Mouse (Mus musculus): ENCODE results near the gene Hsd3b1.
A peak's percentile ranks its signal among the peaks of the same experiment; 100 is the strongest.
"Not testable (repeated sequence)": the region's sequence is repeated elsewhere in the genome, so short reads cannot be mapped to it uniquely, and the experiment has no call there.

Hsd3b1 gene

GRCm38 (mm10) chr3:98859576-98859975, at the start of gene Hsd3b1:
Hsd3b1 (minus strand) TSS chr3:98859794.
- DNase-seq (ENCODE audit: low spot score): no peak

GRCm38 (mm10) chr3:98897606-98898005, 38.0 kb upstream of the Hsd3b1 start:
- no peak for DNase-seq (ENCODE audit: low spot score)

GRCm38 (mm10) chr3:98895071-98895601, 35.5 kb upstream of the Hsd3b1 start:
- no peak for DNase-seq (ENCODE audit: low spot score)

GRCm38 (mm10) chr3:98893057-98893772, 33.6 kb upstream of the Hsd3b1 start, which contains the start of gene Hao2:
Hao2 (minus strand) TSS chr3:98893239.
- DNase-seq (ENCODE audit: low spot score): no peak

GRCm38 (mm10) chr3:98890430-98890829, 30.8 kb upstream of the Hsd3b1 start:
- peak; percentile 16 for DNase-seq (ENCODE audit: low spot score)

GRCm38 (mm10) chr3:98888206-98888605, 28.6 kb upstream of the Hsd3b1 start:
- DNase-seq (ENCODE audit: low spot score): peak; percentile 18

GRCm38 (mm10) chr3:98880831-98881230, 21.2 kb upstream of the Hsd3b1 start:
- no peak for DNase-seq (ENCODE audit: low spot score)

GRCm38 (mm10) chr3:98880216-98880615, 20.6 kb upstream of the Hsd3b1 start:
- DNase-seq (ENCODE audit: low spot score): no peak

- no peak for DNase-seq (ENCODE audit: low spot score)
Measured at GRCm38 (mm10) chr3:98868219-98868618, 8.6 kb upstream of the Hsd3b1 start.

GRCm38 (mm10) chr3:98862800-98863199, 3.2 kb upstream of the Hsd3b1 start:
- no peak for DNase-seq (ENCODE audit: low spot score)

GRCm38 (mm10) chr3:98858051-98858450, 1.5 kb downstream of the Hsd3b1 start:
- no peak for DNase-seq (ENCODE audit: low spot score)

- DNase-seq (ENCODE audit: low spot score): no peak
Measured at GRCm38 (mm10) chr3:98856892-98857291, 2.7 kb downstream of the Hsd3b1 start.

- DNase-seq (ENCODE audit: low spot score): no peak
Measured at GRCm38 (mm10) chr3:98855160-98855559, 4.4 kb downstream of the Hsd3b1 start.

GRCm38 (mm10) chr3:98853685-98854084, 5.9 kb downstream of the Hsd3b1 start:
- DNase-seq (ENCODE audit: low spot score): no peak

- no peak for DNase-seq (ENCODE audit: low spot score)
Measured at GRCm38 (mm10) chr3:98853051-98853450, 6.5 kb downstream of the Hsd3b1 start.

GRCm38 (mm10) chr3:98852631-98853030, 7.0 kb downstream of the Hsd3b1 start:
- DNase-seq (ENCODE audit: low spot score): no peak

- DNase-seq (ENCODE audit: low spot score): no peak
Measured at GRCm38 (mm10) chr3:98851853-98852252, 7.7 kb downstream of the Hsd3b1 start.

- DNase-seq (ENCODE audit: low spot score): no peak
Measured at GRCm38 (mm10) chr3:98850262-98850661, 9.3 kb downstream of the Hsd3b1 start.

- DNase-seq (ENCODE audit: low spot score): no peak
Measured at GRCm38 (mm10) chr3:98848898-98849297, 10.7 kb downstream of the Hsd3b1 start.

- DNase-seq (ENCODE audit: low spot score): no peak
Measured at GRCm38 (mm10) chr3:98814101-98814670, 45.4 kb downstream of the Hsd3b1 start, which contains the start of gene Hsd3b6. Hsd3b6 (minus strand) TSS chr3:98814443.

- DNase-seq (ENCODE audit: low spot score): not testable (repeated sequence)
Measured at GRCm38 (mm10) chr3:98812653-98813052, 46.9 kb downstream of the Hsd3b1 start.

GRCm38 (mm10) chr3:98805032-98805431, 54.6 kb downstream of the Hsd3b1 start:
- DNase-seq (ENCODE audit: low spot score): not testable (repeated sequence)
